Mouse (Mus musculus): Measurements from ENCODE around the gene Ascc1. TPM values are rescaled to one million over a fixed set of nuclear protein-coding genes. Genes with fewer than 3 reads are reported as not detected.
"Not testable (repeated sequence)": the region's sequence is repeated elsewhere in the genome, so short reads cannot be mapped to it uniquely, and the experiment has no call there.

Ascc1 gene
- total RNA-seq, 2 experiments from 2014 or later = 16.2 to 17.4 TPM

- no peak for DNase-seq (ENCODE audit: low spot score in 2 of 2)
- intact Hi-C loops (cut with DNase I) = no loop called here
Observed at GRCm38 (mm10) chr10:60134201-60134600, 131.6 kb downstream of the Ascc1 start.

GRCm38 (mm10) chr10:60136010-60136409 is 133.4 kb downstream of the Ascc1 start:
- DNase-seq (ENCODE audit: low spot score in 2 of 2); intact Hi-C loops (cut with DNase I): not testable (repeated sequence)

- intact Hi-C loops (cut with DNase I) = no loop called here
- DNase-seq (ENCODE audit: low spot score in 2 of 2) = no peak
Observed at GRCm38 (mm10) chr10:60136935-60137334, 134.3 kb downstream of the Ascc1 start.

- no peak for DNase-seq (ENCODE audit: low spot score in 2 of 2)
- intact Hi-C loops (cut with DNase I) = no loop called here
Observed at GRCm38 (mm10) chr10:60138680-60139079, 136.1 kb downstream of the Ascc1 start.

GRCm38 (mm10) chr10:60140751-60141150 is 138.1 kb downstream of the Ascc1 start:
- intact Hi-C loops (cut with DNase I) = loop anchor here (10.0 kb wide), 1 partner anchor 264 kb away; no protein-coding TSS in a partner anchor
- no peak for DNase-seq (ENCODE audit: low spot score in 2 of 2)

GRCm38 (mm10) chr10:60141656-60142160 is 139.1 kb downstream of the Ascc1 start:
- no peak for DNase-seq (ENCODE audit: low spot score in 2 of 2)
- intact Hi-C loops (cut with DNase I) = loop anchor here (10.0 kb wide), 1 partner anchor 263 kb away; no protein-coding TSS in a partner anchor

GRCm38 (mm10) chr10:60147510-60148047 is 145.0 kb downstream of the Ascc1 start:
- not testable (repeated sequence) for DNase-seq (ENCODE audit: low spot score in 2 of 2)
- intact Hi-C loops (cut with DNase I) = loop anchor here (2.0 to 10.0 kb wide), 3 partner anchors 45 to 257 kb away; no protein-coding TSS in a partner anchor

GRCm38 (mm10) chr10:60148087-60148486 is 145.5 kb downstream of the Ascc1 start:
- intact Hi-C loops (cut with DNase I) = loop anchor here (2.0 to 10.0 kb wide), 3 partner anchors 44 to 257 kb away; no protein-coding TSS in a partner anchor

More at GRCm38 (mm10) chr10:60148087-60148486, 145.5 kb downstream of the Ascc1 start:
- peak; percentile 57 for DNase-seq (ENCODE audit: low spot score in 2 of 2)

Small RNAs within 50 kb of the gene (microRNA-seq; reads per million reads assigned to microRNA genes)
- 3.8 reads per million, percentile 10 among the genes with 10 or more reads in this experiment for gene Mir6906

Other genes with a start within 250 kb of the Ascc1 start
- gene Dnajb12, start 123.2 kb upstream of the Ascc1 start, total RNA-seq (2021) = 10 to 100 TPM; 51.8 to 56.0 TPM
- gene Ddit4, start 51.0 kb upstream of the Ascc1 start, total RNA-seq (2021) = 10 to 100 TPM; 33.5 to 58.5 TPM
- gene Anapc16, start 330 bp downstream of the Ascc1 start, total RNA-seq (2021) = 10 to 100 TPM; 62.0 to 66.6 TPM
- 100 to 1,000 TPM; 562 to 569 TPM for gene Spock2, start 103.4 kb downstream of the Ascc1 start, total RNA-seq (2021)
- gene Chst3, start 216.5 kb downstream of the Ascc1 start, total RNA-seq (2021) = 1 to 10 TPM; 1.6 to 2.2 TPM

Data from left cerebral cortex, postnatal 36 days (tissue).